Mouse (Mus musculus) forebrain, embryonic 15.5 days (tissue): ENCODE results near the gene Dnaja4. TPM values are rescaled to one million over a fixed set of nuclear protein-coding genes. Genes with fewer than 3 reads are reported as not detected.

ENCODE experiments used
- ATAC-seq: fragments of 200-750 bp; cut with Nextera tagmentation; replicated peaks from 2 replicates; pipeline ENCODE4 v1.8.0; 2017; ENCODE audit warnings: mild to moderate bottlenecking, moderate TSS enrichment, moderate library complexity
- H3K27ac ChIP-seq: fragments of 300-500 bp; sonication (generic); replicated peaks from 2 replicates; pipeline ENCODE4 v1.5.1; 2015; ENCODE audit warnings: mild to moderate bottlenecking, inconsistent platforms
- H3K27me3 ChIP-seq: fragments of 300-500 bp; sonication (generic); 2 replicates; pipeline ENCODE4 v1.6.1; 2015; ENCODE audit warnings: inconsistent platforms
- H3K36me3 ChIP-seq: fragments of 300-500 bp; sonication (generic); 2 replicates; pipeline ENCODE4 v1.6.1; 2015; ENCODE audit warnings: mild to moderate bottlenecking, inconsistent platforms
- H3K4me1 ChIP-seq: fragments of 300-500 bp; sonication (generic); 2 replicates; pipeline ENCODE4 v1.6.1; 2015; ENCODE audit warnings: inconsistent platforms
- H3K4me2 ChIP-seq: fragments of 300-500 bp; sonication (generic); replicated peaks from 2 replicates; pipeline ENCODE4 v1.6.1; 2015; ENCODE audit warnings: mild to moderate bottlenecking, inconsistent platforms
- H3K4me3 ChIP-seq: fragments of 300-500 bp; sonication (generic); 2 replicates; pipeline ENCODE4 v1.5.1; 2015; ENCODE audit warnings: mild to moderate bottlenecking, inconsistent platforms
- H3K9ac ChIP-seq: fragments of 300-500 bp; sonication (generic); replicated peaks from 2 replicates; pipeline ENCODE4 v1.6.1; 2015; ENCODE audit warnings: mild to moderate bottlenecking, inconsistent platforms
- H3K9me3 ChIP-seq: fragments of 300-500 bp; sonication (generic); 2 replicates; pipeline ENCODE4 v1.6.1; 2016; ENCODE audit warnings: inconsistent platforms
- WGBS: fragments of 180-500 bp; shearing (Covaris S2); methylation state at CpG from one replicate; pipeline ENCODE4 v1.1.7; 2015; ENCODE audit warnings: mixed read lengths; 5-methylcytosine and 5-hydroxymethylcytosine counted together
- polyA plus RNA-seq: library from polyadenylated mRNA; unstranded; fragments of >200 nt; fragmentation: Nextera tagmentation; extraction: Ambion mirVana; gene quantifications from 2 replicates; pipeline ENCODE4 v1.2.1, GENCODE M21; 2015

The Dnaja4 gene
- 5.0 and 6.5 TPM in 2 replicates for polyA plus RNA-seq

DNA sequence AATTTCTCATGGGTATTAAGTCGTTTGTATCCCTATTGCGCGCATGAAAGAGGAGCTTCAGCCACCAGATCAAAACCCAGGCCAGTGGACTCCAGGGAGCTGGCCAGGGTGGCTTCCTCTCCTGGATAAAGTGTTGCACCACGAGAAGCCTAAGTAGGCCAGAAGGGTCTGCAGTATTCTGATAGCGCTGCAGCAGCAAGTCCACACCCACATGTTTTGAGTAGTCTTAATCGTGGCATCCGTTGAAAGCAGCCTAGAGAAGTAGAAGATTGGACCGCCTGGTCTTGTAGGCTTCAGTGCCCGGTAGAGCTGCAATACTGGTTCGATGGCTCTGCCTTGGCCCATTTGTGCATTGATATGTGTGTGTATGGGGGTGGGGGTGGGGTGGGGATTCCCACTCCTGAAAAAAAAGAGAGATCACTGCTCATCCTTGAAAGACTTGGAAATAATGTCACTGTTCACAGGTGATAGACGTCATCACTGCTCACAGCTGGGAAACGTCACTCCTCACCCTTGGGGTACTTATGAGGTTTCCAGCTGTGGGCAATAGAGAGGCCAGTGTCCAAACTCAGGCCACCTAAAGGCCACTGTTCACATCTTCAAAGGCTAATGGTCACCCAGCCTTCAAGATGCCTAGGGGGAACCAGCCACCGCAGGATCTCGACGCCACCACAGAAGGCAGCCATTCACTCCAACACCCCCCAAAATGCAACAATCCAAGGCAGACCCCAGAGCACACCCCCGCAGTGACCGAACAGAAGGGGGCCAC is at the start of gene Dnaja4:
TSS of gene Dnaja4 (plus strand) at position 556 of the 769 bp plus-strand sequence.
- H3K36me3 ChIP-seq: no peaks in the 10 kb centered on the region
- peak within 1 kb of the TSS; percentile 88 for H3K4me2 ChIP-seq
- H3K27me3 ChIP-seq: peaks cover 3% of the 10 kb centered on the region; the same call in 1 of the 2 replicates
- ATAC-seq: no peak; the same call in 1 of the 2 replicates
- H3K9me3 ChIP-seq: no peaks in the 10 kb centered on the region
- WGBS: 70% methylated on average over 17 of the region's 17 CpGs
- peak within 1 kb of the TSS; percentile 77 for H3K4me3 ChIP-seq
- H3K4me1 ChIP-seq: peaks cover 12% of the 10 kb centered on the region
- H3K27ac ChIP-seq: 0 out of 2 replicates have a peak within 1 kb of the TSS, but pooled peaks have one; percentile 20
- H3K9ac ChIP-seq: peak within 1 kb of the TSS; percentile 70

GRCm38 (mm10) chr9:54649360-54649759 is 49.3 kb upstream of the Dnaja4 start:
- no peak for ATAC-seq
- Histone ChIP-seq H3K9me3 (no peaks in the 10 kb centered on the region), H3K27me3 (no peaks in the 10 kb centered on the region), H3K4me2 (no peak overlapping the region), H3K9ac (no peak overlapping the region), H3K27ac (no peak overlapping the region), H3K4me1 (no peaks in the 10 kb centered on the region), H3K36me3 (no peaks in the 10 kb centered on the region), H3K4me3 (no peak overlapping the region)
- WGBS: 96% methylated on average over 1 of the region's 1 CpGs

- no peaks in the 10 kb centered on the region for H3K27me3 ChIP-seq
- no peaks in the 10 kb centered on the region for H3K9me3 ChIP-seq
- no peak overlapping the region for H3K4me2 ChIP-seq
- no peak overlapping the region for H3K9ac ChIP-seq
- WGBS: 85% methylated on average over 2 of the region's 2 CpGs
- H3K36me3 ChIP-seq: no peaks in the 10 kb centered on the region
- H3K4me3 ChIP-seq: no peak overlapping the region
- no peak overlapping the region for H3K27ac ChIP-seq
- no peak for ATAC-seq
- no peaks in the 10 kb centered on the region for H3K4me1 ChIP-seq
Observed at GRCm38 (mm10) chr9:54652778-54653177, 45.9 kb upstream of the Dnaja4 start.

GRCm38 (mm10) chr9:54655846-54656245 is 42.8 kb upstream of the Dnaja4 start:
- no peak for ATAC-seq
- no peak overlapping the region for H3K4me3 ChIP-seq
- H3K9me3 ChIP-seq: no peaks in the 10 kb centered on the region
- no peak overlapping the region for H3K27ac ChIP-seq
- H3K4me2 ChIP-seq: no peak overlapping the region
- H3K4me1 ChIP-seq: no peaks in the 10 kb centered on the region
- no peak overlapping the region for H3K9ac ChIP-seq
- 93% methylated on average over 2 of the region's 2 CpGs for WGBS
- no peaks in the 10 kb centered on the region for H3K36me3 ChIP-seq
- no peaks in the 10 kb centered on the region for H3K27me3 ChIP-seq

DNA sequence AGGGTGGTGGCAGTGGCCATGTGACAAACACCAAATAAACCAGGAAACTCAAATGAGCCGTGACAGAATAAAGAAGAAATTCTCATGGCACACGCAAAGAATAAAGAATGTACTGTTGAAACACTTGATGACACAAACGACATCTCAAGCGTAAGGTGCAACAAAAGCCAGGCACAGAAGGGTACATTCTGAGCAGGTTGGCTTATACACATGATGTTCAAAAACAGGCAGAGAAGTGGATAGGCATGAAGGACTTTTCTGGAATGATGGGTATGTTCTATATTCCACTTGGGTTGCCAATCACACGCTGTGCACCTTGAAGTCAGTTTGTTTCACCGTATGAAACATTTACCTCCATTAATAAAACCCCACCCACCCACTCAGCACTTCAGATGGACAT is 42.3 kb upstream of the Dnaja4 start:
- no peaks in the 10 kb centered on the region for H3K36me3 ChIP-seq
- WGBS: 88% methylated on average over 6 of the region's 6 CpGs
- no peak overlapping the region for H3K4me2 ChIP-seq
- H3K4me3 ChIP-seq: no peak overlapping the region
- no peak overlapping the region for H3K9ac ChIP-seq
- no peaks in the 10 kb centered on the region for H3K9me3 ChIP-seq
- ATAC-seq: no peak
- no peaks in the 10 kb centered on the region for H3K27me3 ChIP-seq
- H3K4me1 ChIP-seq: peaks cover 2% of the 10 kb centered on the region
- no peak overlapping the region for H3K27ac ChIP-seq

DNA sequence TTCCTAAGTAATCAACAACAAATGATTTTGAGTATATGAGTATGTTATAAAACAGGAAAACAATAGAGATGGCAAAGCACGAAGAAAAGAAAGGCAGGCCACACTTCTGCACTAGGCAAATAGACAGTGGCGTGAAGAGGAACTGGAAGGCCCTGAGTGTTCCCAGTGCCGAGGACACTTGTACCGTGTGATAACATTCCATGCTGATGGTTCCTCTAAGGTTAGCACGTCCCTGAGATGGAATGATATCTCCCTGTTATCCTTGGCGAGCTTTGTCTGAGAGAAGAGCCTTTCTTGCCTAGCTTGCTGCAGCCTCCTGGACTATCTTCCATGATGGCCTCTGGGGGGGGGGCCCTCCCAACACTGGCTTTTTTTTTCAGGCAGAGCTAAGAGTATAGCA is 39.9 kb upstream of the Dnaja4 start:
- Histone ChIP-seq H3K4me3 (no peak overlapping the region), H3K4me1 (peaks cover 14% of the 10 kb centered on the region), H3K9ac (no peak overlapping the region), H3K27me3 (no peaks in the 10 kb centered on the region), H3K4me2 (no peak overlapping the region), H3K27ac (no peak overlapping the region), H3K36me3 (no peaks in the 10 kb centered on the region), H3K9me3 (no peaks in the 10 kb centered on the region)
- 91% methylated on average over 6 of the region's 6 CpGs for WGBS
- no peak for ATAC-seq

GRCm38 (mm10) chr9:54661605-54662377 is 36.9 kb upstream of the Dnaja4 start, which contains the start of gene Acsbg1:
Acsbg1 (minus strand) TSS chr9:54661870.
- H3K36me3 ChIP-seq: no peaks in the 10 kb centered on the region
- peak within 1 kb of the TSS; percentile 75 for H3K27ac ChIP-seq
- H3K9me3 ChIP-seq: no peaks in the 10 kb centered on the region
- H3K4me3 ChIP-seq: peak within 1 kb of the TSS; percentile 14
- H3K4me2 ChIP-seq: peak within 1 kb of the TSS; percentile 27
- 2% methylated on average over 10 of the region's 10 CpGs for WGBS
- no peak within 1 kb of the TSS for H3K9ac ChIP-seq
- no peaks in the 10 kb centered on the region for H3K27me3 ChIP-seq
- peaks cover 18% of the 10 kb centered on the region for H3K4me1 ChIP-seq
- ATAC-seq: peak; percentile 81

GRCm38 (mm10) chr9:54664358-54664757 is 34.3 kb upstream of the Dnaja4 start:
- Histone ChIP-seq H3K4me2 (no peak overlapping the region), H3K9ac (no peak overlapping the region), H3K36me3 (no peaks in the 10 kb centered on the region), H3K27ac (no peak overlapping the region), H3K4me3 (no peak overlapping the region), H3K27me3 (no peaks in the 10 kb centered on the region), H3K4me1 (peaks cover 18% of the 10 kb centered on the region), H3K9me3 (no peaks in the 10 kb centered on the region)
- 66% methylated on average over 9 of the region's 9 CpGs for WGBS
- ATAC-seq: no peak

- WGBS: 96% methylated on average over 3 of the region's 3 CpGs
- Histone ChIP-seq H3K27me3 (no peaks in the 10 kb centered on the region), H3K36me3 (no peaks in the 10 kb centered on the region), H3K4me3 (no peak overlapping the region), H3K4me1 (peaks cover 18% of the 10 kb centered on the region), H3K9me3 (no peaks in the 10 kb centered on the region), H3K9ac (no peak overlapping the region), H3K4me2 (no peak overlapping the region), H3K27ac (no peak overlapping the region)
- no peak for ATAC-seq
Observed at GRCm38 (mm10) chr9:54666116-54666515, 32.6 kb upstream of the Dnaja4 start.

- 54% methylated on average over 4 of the region's 4 CpGs for WGBS
- no peak for ATAC-seq
- H3K9me3 ChIP-seq: no peaks in the 10 kb centered on the region
- no peak overlapping the region for H3K4me2 ChIP-seq
- H3K27me3 ChIP-seq: no peaks in the 10 kb centered on the region
- H3K4me3 ChIP-seq: no peak overlapping the region
- 0 out of 2 replicates have a peak, but pooled peaks cover 4% of the 10 kb centered on the region for H3K4me1 ChIP-seq
- no peak overlapping the region for H3K9ac ChIP-seq
- H3K27ac ChIP-seq: peak overlapping the region; percentile 49; the same call in 1 of the 2 replicates
- H3K36me3 ChIP-seq: no peaks in the 10 kb centered on the region
Observed at GRCm38 (mm10) chr9:54668455-54668854, 30.2 kb upstream of the Dnaja4 start.

DNA sequence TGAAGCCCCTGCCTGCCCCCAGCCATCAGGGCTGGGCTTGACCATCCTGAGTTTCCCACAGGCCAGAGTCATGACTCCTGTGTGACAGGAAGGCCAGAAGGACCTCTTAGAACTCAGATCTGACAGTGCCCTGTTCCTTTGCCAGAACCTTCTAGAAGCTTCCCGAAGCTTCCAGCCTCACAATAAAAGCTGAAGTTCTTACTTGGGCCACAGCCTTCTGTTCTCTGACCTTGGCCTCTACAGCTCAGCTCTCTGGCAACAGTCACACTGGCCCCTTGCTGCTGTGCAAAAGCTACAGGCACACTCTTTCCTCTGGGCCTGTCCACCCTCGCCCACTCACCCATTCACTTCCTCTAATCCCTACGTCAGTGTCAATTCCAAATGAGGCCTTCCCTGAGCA is 26.7 kb upstream of the Dnaja4 start:
- Histone ChIP-seq H3K4me2 (no peak overlapping the region), H3K4me1 (0 out of 2 replicates have a peak, but pooled peaks cover 2% of the 10 kb centered on the region), H3K9me3 (no peaks in the 10 kb centered on the region), H3K27me3 (no peaks in the 10 kb centered on the region), H3K27ac (no peak overlapping the region), H3K4me3 (no peak overlapping the region), H3K9ac (no peak overlapping the region), H3K36me3 (no peaks in the 10 kb centered on the region)
- WGBS: 88% methylated on average over 3 of the region's 3 CpGs
- no peak for ATAC-seq

DNA sequence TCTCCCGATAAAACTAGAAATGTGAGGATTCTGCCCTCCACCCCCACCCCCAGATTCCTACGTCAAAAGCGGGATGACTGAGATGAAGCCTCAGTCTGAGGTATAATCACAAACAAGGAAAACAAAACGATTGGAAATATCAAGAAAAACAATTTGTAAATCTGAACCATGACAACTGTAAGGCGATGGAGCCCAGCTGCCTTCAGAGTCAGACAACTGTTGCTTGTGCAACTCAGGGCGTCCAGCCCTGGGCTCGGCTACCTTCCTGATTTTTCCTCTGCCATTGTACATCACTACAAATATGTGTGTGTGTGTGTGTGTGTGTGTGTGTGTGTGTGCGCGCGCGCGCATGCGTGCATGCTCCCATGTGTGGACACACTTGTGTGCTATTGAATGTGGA is 24.8 kb upstream of the Dnaja4 start:
- no peak overlapping the region for H3K9ac ChIP-seq
- H3K27ac ChIP-seq: no peak overlapping the region
- ATAC-seq: no peak
- no peak overlapping the region for H3K4me2 ChIP-seq
- no peaks in the 10 kb centered on the region for H3K9me3 ChIP-seq
- H3K4me1 ChIP-seq: 0 out of 2 replicates have a peak, but pooled peaks cover 2% of the 10 kb centered on the region
- H3K27me3 ChIP-seq: no peaks in the 10 kb centered on the region
- WGBS: 86% methylated on average over 13 of the region's 13 CpGs
- H3K36me3 ChIP-seq: no peaks in the 10 kb centered on the region
- no peak overlapping the region for H3K4me3 ChIP-seq
